Mouse (Mus musculus) C2C12 (cell line): Measurements from ENCODE around the gene Zfyve28.

ENCODE experiments used
- CEBPB ChIP-seq: IDR thresholded peaks from one replicate; pipeline ENCODE4 v1.6.1; 2011; ENCODE audit warnings: low read depth, mild to moderate bottlenecking, control low read depth, moderate library complexity
- CTCF ChIP-seq: IDR thresholded peaks from one replicate; pipeline ENCODE4 v1.5.1; 2011; ENCODE audit not compliant: control insufficient read depth, insufficient read depth, insufficient read length
- FOSL1 ChIP-seq: IDR thresholded peaks from one replicate; pipeline ENCODE4 v1.8.0; 2011; ENCODE audit warnings: mild to moderate bottlenecking, low read length; ENCODE audit not compliant: poor library complexity, insufficient read depth, severe bottlenecking
- MYOD1 ChIP-seq: IDR thresholded peaks from one replicate; pipeline ENCODE4 v1.6.1; 2011; ENCODE audit warnings: low read depth; ENCODE audit not compliant: control insufficient read depth, insufficient read length
- USF1 ChIP-seq: IDR thresholded peaks from one replicate; pipeline ENCODE4 v1.6.1; 2011; ENCODE audit warnings: low read depth, mild to moderate bottlenecking, control low read depth, moderate library complexity

DNA sequence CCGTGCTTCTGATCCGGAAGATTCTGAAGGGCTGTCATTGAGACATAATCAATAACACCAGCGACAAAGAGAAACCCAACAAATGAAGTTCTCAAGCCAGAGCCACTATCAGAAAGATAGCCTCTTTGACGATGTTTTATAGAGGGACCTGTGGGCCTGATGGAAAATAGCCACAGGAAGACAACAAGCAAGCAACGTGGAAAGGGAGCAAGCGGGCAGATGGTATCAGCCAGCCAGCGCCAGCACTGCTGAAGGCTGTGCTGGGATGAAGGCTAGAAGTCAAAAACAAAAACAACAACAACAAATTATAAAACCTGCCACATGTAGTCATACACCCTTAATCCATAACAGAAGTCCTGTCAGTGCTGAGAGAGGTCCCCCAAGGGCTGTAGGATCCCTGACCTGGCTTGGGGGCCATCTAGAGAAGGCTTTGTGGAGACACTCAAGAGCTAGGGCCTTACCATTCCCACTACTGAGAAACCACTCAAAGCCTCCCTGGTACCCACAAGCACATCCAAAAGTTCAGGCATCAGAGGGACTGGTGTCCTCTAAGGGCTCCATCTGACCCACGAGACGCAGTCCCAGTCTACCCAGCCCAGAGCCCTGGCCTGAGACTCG is 13.5 kb downstream of the Zfyve28 start:
- TF ChIP-seq CTCF (no peak), CEBPB (no peak), MYOD1 (no peak), USF1 (no peak), FOSL1 (no peak)
